Mouse (Mus musculus) 3134 (cell line): ENCODE data around the gene Zfp319.
"Not testable (repeated sequence)": the region's sequence is repeated elsewhere in the genome, so short reads cannot be mapped to it uniquely, and the experiment has no call there.

Experiments
- DNase-seq: peaks from one replicate; pipeline ENCODE4 v3.0.0-alpha.2; 2011; ENCODE audit warnings: low spot score; ENCODE audit not compliant: insufficient read length; ENCODE audit errors: extremely low read depth

Zfp319 gene

DNA sequence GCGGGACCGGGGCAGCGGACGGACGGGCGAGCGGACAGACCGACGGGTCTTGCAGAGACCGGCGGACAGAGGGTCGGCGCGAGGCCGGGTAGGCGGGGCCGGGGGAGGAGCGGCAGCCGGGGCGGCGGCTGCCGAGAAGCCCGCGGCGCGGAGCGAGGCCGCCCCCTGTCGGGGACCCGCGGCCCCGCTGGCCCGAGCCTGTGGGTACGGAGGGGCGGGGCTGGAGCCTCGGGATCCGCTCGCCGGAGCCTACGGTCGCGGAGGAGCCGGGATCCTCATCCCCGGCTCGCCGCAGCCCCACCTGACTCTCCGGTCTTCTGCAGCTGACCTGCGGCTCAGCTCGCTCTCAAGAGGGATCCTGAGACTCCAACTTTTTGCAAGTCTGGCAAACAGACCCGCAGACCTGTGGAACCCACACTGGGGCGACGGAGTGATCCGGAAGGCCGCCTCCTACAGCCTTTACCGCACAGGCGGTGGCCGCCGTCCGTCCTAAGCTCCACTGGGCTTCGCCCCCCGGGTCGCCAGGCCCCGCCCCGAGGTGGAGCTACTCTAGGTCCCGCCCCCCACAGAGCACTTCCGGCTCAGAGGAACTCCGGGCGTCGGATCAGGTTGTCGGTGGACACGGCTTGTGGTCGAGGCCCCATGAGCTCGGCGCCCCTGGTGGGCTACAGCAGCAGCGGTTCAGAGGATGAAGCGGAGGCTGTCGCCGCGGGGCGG lies at the start of gene Zfp319, which contains the start of gene Usb1:
Gene Zfp319 (minus strand): TSS at position 231 of the 717 bp plus-strand sequence.
Gene Usb1 (plus strand): TSS at position 565 of the 717 bp plus-strand sequence.
- peak; percentile 97 for DNase-seq

DNA sequence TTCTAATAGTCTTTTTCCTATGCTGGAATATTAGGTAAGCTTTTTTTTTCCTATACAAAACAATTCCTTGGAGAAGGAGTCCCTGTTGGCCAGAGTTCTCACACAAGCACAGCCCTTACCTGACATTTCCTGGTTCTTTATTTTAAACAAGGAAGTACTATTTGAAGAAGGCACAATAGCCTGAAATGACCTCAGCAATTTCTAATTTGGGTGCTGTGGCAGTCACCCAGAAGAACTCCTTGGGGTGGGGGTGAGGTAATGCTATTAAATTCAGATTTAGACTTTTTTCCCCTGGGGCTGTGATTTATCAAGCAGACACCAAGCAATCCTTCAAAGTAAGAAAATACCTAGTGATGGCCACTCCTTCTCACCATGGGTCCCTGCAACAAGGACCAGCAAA lies 49.2 kb upstream of the Zfp319 start:
- no peak for DNase-seq

DNA sequence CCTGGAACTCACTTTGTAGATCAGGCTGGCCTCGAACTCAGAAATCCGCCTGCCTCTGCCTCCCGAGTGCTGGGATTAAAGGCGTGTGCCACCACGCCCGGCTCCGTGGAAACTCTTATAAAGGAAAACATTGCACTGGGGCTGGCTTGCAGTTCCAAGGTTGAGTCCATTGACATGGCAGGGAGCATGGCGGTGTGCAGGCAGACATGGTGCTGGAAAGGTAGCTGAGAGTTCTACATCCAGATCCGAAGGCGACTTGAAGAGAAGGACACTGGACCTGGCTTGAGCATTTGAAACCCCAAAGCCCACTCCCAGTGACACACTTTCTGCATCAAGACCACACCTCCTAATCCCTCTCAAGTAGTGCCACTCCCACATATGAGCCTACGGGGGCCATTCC lies 47.2 kb upstream of the Zfp319 start:
- not testable (repeated sequence) for DNase-seq

DNA sequence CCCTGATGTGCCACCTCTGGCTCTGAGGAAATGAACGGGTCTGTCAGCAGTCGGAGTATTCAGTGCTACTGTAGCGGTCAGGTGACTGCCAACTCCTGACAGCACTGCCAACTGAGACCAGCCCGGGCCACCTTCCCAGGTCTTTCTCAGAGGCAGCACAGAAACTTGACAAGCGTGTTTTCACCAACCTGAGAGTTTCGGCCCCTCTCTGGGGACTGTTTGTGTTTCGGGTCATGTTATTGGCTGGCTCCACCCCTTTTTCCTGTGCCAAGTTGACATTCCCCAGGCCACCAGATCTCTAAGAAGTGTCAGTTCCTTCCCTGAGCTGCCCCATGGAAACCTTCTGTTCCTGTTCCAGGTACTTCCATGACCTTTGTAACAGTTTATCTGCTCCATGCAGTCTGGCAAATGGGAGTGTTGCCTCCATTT lies 46.1 kb upstream of the Zfp319 start:
- DNase-seq: no peak

DNA sequence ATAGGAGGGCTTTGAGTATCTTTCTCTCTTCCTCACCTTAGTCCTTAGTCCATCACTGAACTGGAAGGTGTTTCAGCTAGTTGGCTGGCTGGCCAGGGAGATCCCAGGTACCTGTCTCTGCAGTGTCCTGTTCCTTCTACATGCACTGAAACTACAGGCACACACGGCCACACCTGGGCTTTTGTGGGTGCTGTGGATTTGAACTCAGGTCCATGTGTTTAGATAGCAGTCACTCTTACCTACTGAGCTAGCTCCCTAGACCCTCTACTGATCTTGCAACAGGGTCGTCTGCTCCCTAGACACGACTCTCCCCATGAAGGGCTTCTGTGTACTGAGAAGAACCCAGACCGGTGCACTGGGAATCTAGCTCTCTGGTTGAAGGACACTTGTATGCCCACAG lies 45.4 kb upstream of the Zfp319 start:
- no peak for DNase-seq

DNA sequence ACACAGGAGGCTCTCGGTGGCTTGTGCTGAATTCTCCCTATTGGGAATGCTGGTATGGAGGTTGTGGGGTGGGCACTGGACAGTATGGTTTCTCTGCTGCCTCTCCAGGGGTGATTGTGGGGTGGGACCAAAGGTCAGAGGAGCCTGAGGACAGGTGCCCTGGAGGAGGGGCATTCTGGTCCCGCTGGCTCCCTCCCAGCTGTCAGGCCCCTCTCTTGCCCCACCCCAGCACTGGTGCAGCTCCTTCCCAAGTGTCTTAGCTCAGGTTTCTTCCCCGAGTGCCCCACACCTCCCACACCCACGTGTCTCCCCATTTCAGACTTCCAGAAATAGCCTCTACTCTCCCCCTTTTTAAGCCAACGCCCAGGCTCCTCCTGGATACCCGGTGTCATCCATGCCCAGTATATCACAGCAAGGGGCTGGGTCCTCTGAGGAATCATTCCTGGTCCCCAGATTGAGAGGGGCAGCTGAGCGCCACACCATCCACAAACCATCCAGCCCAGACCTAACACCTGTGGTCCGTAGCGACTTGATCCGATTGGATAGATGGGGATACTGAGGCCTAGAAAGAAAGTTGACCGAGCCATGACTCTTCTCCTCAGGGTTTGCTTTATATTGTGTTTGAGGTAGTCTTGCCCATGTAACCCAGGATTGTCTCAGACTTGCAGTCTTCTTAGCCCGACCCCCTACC lies 44.7 kb upstream of the Zfp319 start:
- no peak for DNase-seq

DNA sequence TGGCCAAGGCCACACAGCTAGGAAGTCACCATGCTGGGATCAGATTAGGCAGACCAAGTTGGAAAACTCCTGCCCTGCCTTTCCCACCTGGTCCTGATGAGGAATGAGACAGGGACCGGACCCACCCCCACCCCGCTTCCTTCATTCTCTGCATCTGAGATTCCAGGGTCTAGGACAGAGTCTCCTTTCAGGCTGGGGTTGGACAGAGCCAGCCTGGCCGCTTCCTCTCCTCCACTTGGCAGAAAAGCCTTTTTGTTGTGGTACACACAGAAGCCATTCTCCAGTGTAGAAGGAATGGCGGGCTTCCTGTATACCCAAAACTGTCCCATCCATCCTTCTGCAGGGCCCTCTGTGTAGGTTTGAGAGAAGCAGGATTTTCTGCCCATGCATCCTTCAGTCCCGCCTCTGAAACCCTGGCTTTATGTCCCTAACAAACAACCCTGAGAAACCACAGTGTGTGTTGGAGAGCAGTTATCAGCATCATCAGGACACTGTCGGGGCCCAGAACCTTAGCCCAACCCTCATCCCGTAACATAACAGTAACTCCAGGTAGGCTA lies 43.7 kb upstream of the Zfp319 start:
- no peak for DNase-seq

DNA sequence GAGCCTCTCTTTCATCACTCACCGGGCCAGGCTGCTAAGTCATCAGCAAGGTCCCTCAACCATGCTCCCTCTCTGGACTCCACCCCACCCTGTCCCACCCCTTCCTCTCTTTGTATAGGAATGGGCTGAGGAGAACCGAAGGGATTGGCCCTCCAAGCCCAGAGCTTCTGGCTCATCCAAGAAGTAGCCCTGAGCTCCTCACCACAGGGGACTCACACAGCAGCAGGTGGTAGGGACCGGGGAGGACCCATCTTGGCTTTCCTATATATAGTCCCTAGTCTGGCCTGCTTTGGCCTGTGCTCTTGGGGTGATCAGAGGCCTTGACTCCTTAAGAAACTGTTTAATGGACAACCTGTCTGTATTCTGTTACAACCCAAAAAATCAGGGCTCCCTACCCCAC lies 42.7 kb upstream of the Zfp319 start:
- no peak for DNase-seq

DNA sequence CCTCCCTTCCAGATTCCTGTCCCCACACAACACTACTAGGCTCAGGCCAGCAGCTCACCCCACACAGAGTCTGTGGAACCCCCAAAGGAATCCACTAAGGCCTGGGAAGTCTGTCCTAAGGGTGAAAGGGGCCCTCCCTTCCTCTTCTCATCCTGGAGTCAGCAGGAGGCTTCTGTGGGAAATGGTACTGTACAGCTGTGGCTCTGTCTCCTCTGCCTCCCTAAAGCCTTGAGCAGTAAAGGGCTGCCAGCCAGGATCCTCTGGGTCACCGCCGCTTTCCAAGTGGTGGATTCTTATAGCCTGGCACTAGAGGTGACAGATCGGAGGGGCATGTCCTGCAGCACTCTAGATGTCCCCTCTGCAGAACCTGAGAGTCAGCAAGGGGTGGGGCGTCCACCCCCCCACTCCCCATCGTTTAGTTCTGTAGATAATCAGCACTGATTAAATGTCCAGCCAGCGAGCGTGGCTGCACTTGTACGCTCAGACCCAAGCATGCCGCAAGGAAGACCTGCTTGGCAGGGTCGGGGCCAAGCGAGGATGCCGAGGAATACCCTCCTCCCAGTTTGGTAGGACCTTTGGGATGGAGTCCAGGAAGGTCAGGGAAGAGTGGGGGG lies 41.7 kb upstream of the Zfp319 start:
- no peak for DNase-seq

DNA sequence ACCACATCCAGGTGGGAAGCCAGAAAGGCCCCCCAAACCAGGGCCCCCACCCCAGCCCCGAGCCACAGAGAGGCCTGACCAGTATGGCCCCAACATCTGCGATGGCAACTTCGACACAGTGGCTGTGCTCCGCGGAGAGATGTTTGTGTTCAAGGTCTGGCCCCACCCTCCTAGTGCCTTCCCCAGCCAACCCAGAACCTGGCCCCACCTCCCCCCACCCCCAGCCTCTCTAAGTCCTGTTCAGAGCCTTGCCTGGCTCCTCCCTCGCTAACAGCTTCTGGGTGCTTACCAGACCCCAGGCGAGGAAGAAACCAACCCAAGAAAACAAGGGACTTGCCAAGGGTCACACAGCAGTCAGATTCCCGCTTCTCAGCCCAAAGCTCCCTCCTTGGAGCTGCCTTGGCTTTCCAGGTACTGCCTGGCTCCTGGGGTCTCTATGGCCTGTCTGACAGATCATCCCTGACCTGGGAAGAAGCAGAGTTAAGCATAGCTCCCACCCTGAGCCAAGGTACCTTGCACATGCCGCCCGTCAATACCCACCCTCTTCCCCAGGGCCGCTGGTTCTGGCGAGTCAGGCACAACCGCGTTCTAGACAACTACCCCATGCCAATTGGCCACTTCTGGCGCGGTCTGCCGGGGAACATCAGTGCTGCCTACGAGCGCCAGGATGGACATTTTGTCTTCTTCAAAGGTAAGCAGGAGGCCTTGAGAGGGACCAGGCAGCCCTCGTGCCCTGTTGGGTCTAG lies 38.0 kb upstream of the Zfp319 start:
- no peak for DNase-seq

DNA sequence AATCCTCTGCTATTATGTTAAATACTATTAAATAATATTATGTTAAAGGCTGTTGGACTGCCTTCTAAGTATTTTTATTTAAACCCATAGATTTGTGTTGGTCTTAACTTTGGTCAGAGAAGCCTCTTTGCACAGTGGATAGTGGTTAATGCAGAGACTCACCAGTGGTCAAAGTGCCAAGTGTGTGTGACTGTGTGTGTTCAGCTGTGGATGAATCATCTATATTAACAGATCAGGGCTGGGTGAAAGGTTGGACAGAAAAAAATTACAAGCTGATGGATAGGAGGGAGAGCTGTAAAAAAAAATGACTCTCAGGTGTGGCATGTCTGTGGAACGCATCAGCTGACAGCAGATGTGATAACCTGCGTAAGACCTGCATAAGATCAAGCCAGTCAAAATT lies 32.1 kb upstream of the Zfp319 start:
- peak; percentile 49 for DNase-seq

DNA sequence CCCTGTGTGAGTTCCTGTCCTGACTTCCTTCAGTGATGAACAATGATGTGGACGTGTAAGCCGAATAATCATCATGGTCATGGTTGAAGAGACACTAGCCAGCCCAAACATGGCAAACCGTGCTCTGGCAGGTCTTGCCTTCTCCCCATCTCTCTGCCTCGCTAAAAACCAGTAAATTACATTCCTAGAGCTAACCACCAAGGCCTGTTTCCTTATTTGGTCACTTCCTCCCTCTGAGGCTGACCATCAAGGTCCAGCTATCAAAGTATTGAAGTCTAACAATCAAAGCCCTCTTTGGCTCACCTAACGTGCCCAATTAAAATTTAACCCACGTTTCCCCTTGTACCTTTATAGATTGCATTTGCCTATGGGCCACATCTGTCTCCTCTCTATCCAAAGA lies 30.5 kb upstream of the Zfp319 start:
- no peak for DNase-seq

DNA sequence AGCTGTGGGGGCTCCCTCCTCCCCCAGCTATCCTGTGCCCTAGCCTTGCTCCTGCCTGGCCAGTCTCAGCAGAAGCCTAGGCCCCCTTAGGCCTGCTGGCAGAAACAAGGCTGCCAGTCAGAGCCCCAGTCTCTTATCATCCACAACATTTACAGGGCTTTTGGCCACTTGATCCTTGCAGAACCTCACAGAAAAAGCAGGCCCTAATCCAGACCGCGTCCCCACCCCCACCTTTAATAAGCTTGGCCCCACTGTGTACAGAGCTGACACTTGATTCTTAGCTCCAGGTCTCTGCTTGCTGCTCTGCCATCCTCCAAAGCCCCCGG lies 29.2 kb upstream of the Zfp319 start:
- no peak for DNase-seq

DNA sequence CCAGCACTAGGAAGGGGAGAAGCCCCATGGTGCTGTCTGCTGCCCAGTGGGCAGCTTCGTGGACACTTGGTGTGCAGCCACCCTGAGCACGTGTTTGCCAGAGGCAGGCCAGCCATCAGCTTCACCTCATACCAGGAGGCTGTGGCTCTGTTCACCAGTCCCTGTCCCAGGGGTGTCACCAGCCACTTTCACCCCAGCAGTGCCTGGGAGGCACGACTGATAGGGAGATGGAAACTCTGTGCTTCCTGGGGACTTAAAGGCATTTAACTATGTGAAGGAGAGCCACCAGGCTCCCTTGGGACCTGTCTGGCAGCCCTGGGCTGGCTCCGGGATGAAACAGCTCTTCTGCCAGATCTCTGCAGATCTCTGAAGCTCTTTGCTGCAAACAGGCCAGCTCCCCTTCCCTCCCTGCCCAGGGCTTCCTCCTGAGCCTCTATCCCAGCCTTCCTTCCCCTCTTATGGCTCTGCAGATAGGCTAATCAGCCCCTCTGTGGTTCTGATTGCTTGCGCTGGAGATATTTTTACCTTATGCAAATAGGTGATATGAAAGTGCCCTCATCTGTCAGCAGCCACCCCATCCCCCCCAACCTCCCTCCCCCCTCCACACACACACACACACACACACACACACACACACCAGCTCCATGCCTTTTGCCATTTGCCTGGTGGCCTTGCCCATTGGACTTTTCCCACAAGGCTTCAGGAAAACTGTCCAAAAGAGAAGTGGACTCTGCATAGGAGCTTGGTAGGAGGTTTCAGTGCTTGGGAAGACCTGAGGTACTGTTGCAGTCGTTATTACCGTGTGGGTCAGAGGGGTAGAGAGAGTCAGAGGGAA lies 28.6 kb upstream of the Zfp319 start:
- peak; percentile 55 for DNase-seq

DNA sequence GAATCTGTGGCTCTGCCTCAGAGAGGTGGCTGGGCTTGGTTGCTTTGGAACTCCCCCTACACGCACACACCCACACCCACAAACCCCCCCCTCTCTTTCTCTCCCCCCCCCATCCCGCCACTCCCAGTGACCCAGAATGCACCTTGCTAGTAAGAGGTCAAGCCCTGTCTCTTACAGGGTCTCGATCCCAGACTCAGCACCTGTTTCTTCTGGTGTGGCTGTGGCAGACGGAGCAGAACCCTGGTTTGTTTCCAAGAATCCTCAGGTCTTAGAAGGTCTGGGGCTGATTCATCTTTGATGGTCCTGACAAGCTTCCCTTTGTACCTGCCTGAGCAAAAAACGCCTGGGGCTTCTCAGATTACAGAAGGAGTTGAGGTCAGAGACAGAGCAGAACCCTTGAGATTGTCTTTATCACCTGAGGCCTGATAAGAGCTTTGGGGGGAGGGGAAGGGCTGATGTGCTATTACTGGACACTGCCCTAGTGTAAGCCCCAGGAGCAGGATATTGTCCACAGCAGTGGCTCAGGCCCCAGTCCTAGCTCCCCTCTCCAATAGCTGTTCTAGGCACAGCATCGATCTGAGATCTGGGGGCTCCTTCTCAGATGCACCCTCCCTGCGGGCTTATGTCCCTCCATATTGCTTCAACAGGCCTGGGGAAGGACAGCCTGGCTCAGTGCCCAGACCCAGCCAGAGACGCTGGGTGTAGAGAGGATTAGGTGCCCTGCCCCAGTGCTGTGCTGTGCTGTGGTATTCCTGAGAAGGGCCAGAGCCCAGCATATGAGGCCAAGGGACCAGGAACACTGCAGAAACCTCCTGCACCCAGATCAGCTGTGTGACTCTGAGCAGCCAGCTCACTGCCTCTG lies 27.0 kb upstream of the Zfp319 start:
- DNase-seq: no peak

DNA sequence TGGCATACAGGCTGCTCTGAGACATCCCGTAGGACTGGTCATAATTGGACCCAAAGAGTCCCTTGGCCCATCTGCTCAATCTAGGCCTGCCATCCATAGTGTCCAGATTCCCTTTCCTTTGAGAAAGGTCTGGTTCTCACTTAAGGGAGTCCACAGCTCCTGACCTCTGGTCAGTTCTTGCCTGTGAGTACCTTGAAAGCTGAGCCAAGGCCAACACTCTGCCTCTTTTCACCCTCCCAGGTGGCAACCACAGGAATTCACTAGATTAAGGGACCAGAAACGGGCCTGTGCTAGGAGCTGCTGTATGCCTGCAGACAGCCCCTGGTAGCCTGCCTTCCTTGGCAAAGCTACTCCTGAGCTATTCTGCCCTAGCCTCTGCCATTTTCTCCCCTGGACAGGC lies 22.9 kb upstream of the Zfp319 start:
- no peak for DNase-seq

DNA sequence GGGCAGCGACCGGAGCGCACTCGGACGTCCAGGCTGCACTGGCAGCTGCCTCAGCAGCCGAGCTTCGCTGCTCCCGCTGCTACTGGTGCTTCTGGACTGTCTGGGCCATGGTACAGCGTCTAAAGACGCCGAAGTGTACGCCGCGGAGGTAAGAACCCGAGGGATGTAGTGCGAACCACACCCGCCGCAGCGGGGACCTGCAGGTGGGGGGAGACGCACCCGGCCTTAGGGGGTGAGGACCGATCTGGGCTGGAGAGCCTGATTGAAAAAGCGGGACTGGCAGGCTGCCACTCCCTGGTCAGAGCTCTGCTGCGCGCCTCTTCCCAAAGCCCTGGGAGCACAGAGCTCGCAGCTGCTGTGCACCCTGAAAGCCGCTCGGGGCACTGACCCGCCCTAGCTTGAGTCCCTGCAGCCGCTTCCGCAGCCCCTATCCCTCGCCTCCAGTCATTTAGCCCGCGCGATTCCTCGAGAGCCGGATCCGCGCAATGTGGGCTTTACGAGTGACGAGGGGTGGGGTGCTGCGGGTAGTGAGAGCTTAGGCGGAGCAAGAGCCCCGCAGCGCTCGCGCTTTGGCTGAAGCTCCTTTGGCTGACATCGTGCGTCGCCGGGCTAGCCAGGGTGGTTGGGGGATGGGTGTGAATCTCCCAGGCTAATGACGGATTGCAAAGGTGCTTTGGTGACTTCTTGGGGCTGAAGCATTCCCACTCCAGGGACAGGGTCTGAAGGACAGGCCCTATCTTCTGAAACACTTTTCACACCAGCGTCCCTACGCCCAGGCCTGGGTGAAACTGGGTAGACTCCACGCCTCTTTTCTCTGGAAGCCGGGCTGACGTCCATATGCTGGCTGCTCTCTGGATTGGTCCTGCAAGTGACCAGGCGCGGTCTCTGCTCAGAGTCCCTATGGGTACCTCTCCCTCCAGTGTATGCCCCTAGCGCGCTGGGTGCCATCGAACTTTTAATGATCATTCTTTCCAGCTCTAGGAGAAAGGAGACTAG lies 21.4 kb upstream of the Zfp319 start:
- DNase-seq: no peak
